Mouse (Mus musculus) intestine, postnatal 0 days (tissue): ENCODE results near the gene Mthfs. TPM values are rescaled to one million over a fixed set of nuclear protein-coding genes. Genes with fewer than 3 reads are reported as not detected.

Experiments used
- ATAC-seq: fragments of 200-750 bp; cut with Nextera tagmentation; 2 replicates; pipeline ENCODE4 v1.8.0; 2017; ENCODE audit warnings: mild to moderate bottlenecking, moderate TSS enrichment, moderate library complexity
- H3K27ac ChIP-seq: fragments of 300-500 bp; sonication (generic); 2 replicates; pipeline ENCODE4 v1.5.1; 2014; ENCODE audit warnings: mild to moderate bottlenecking, low read depth, low read length, moderate library complexity
- H3K27me3 ChIP-seq: fragments of 300-500 bp; sonication (generic); replicated peaks from 2 replicates; pipeline ENCODE4 v1.6.1; 2014; ENCODE audit warnings: low read length, mixed read lengths; ENCODE audit not compliant: control insufficient read depth, insufficient read depth
- H3K36me3 ChIP-seq: fragments of 300-500 bp; sonication (generic); 2 replicates; pipeline ENCODE4 v1.6.1; 2014; ENCODE audit warnings: mild to moderate bottlenecking, moderate library complexity; ENCODE audit not compliant: control insufficient read depth, insufficient read depth
- H3K4me1 ChIP-seq: fragments of 300-500 bp; sonication (generic); replicated peaks from 2 replicates; pipeline ENCODE4 v1.6.1; 2014; ENCODE audit warnings: antibody characterized with exemption, low read length, mixed read lengths; ENCODE audit not compliant: control insufficient read depth, insufficient read depth
- H3K4me2 ChIP-seq: fragments of 300-500 bp; sonication (generic); replicated peaks from 2 replicates; pipeline ENCODE4 v1.6.1; 2014; ENCODE audit warnings: low read depth, mild to moderate bottlenecking, moderate library complexity
- H3K4me3 ChIP-seq: fragments of 300-500 bp; sonication (generic); 2 replicates; pipeline ENCODE4 v1.5.1; 2014; ENCODE audit warnings: low read depth, low read length
- H3K9ac ChIP-seq: fragments of 300-500 bp; sonication (generic); 2 replicates; pipeline ENCODE4 v1.6.1; 2014; ENCODE audit warnings: mild to moderate bottlenecking, low read depth, low read length
- H3K9me3 ChIP-seq: fragments of 300-500 bp; sonication (generic); 2 replicates; pipeline ENCODE4 v1.6.1; 2016; ENCODE audit warnings: mixed run types; ENCODE audit not compliant: control insufficient read depth
- CTCF ChIP-seq: sonication (generic); IDR thresholded peaks from 2 replicates; pipeline ENCODE4 v1.5.1; 2016; ENCODE audit warnings: low read depth, mild to moderate bottlenecking, control low read depth, antibody characterized with exemption, moderate library complexity
- WGBS: fragments of 180-500 bp; shearing (Covaris S2); extraction: QIAGEN DNeasy Blood & Tissue Kit; methylation state at CpG from one replicate; pipeline ENCODE4 v1.1.7; 2014; 5-methylcytosine and 5-hydroxymethylcytosine counted together
- polyA plus RNA-seq: library from polyadenylated mRNA; unstranded; fragments of >200 nt; fragmentation: Nextera tagmentation; extraction: Ambion mirVana; gene quantifications from 2 replicates; pipeline ENCODE4 v1.2.1, GENCODE M21; 2015

Gene Mthfs
- polyA plus RNA-seq, 1 experiment from 2014 or later: 29.1 TPM

GRCm38 (mm10) chr9:89308357-89309194, 98.1 kb downstream of the Mthfs start:
- ATAC-seq: no peak
- Histone ChIP-seq H3K36me3 (no peaks in the 10 kb centered on the region), H3K9ac (no peak overlapping the region), H3K4me3 (no peak overlapping the region), H3K27ac (no peak overlapping the region), H3K9me3 (no peaks in the 10 kb centered on the region), H3K27me3 (no peaks in the 10 kb centered on the region), H3K4me1 (no peaks in the 10 kb centered on the region), H3K4me2 (no peak overlapping the region)
- no peak for TF ChIP-seq CTCF
- WGBS: 76% methylated on average over 7 of the region's 7 CpGs

- no peak overlapping the region for H3K4me3 ChIP-seq
- H3K4me1 ChIP-seq: no peaks in the 10 kb centered on the region
- H3K27me3 ChIP-seq: no peaks in the 10 kb centered on the region
- H3K27ac ChIP-seq: no peak overlapping the region
- TF ChIP-seq CTCF: no peak
- H3K36me3 ChIP-seq: no peaks in the 10 kb centered on the region
- ATAC-seq: no peak
- no peak overlapping the region for H3K9ac ChIP-seq
- 76% methylated on average over 2 of the region's 2 CpGs for WGBS
- H3K4me2 ChIP-seq: no peak overlapping the region
- no peaks in the 10 kb centered on the region for H3K9me3 ChIP-seq
Observed at GRCm38 (mm10) chr9:89309195-89309535, 98.7 kb downstream of the Mthfs start.

GRCm38 (mm10) chr9:89311649-89312048, 101.2 kb downstream of the Mthfs start:
- H3K4me3 ChIP-seq: no peak overlapping the region
- no peaks in the 10 kb centered on the region for H3K36me3 ChIP-seq
- 71% methylated on average over 2 of the region's 2 CpGs for WGBS
- H3K27ac ChIP-seq: no peak overlapping the region
- H3K4me2 ChIP-seq: no peak overlapping the region
- no peaks in the 10 kb centered on the region for H3K4me1 ChIP-seq
- ATAC-seq: no peak
- H3K9me3 ChIP-seq: no peaks in the 10 kb centered on the region
- H3K9ac ChIP-seq: no peak overlapping the region
- H3K27me3 ChIP-seq: no peaks in the 10 kb centered on the region
- TF ChIP-seq CTCF: no peak

GRCm38 (mm10) chr9:89373731-89374130, 163.3 kb downstream of the Mthfs start:
- Histone ChIP-seq H3K27me3 (no peaks in the 10 kb centered on the region), H3K36me3 (no peaks in the 10 kb centered on the region), H3K27ac (no peak overlapping the region), H3K9me3 (no peaks in the 10 kb centered on the region), H3K4me2 (no peak overlapping the region), H3K9ac (no peak overlapping the region), H3K4me1 (no peaks in the 10 kb centered on the region), H3K4me3 (no peak overlapping the region)
- WGBS: 72% methylated on average over 1 of the region's 1 CpGs
- no peak for ATAC-seq
- TF ChIP-seq CTCF: no peak

- Histone ChIP-seq H3K27ac (no peak overlapping the region), H3K4me1 (no peaks in the 10 kb centered on the region), H3K4me3 (no peak overlapping the region), H3K4me2 (no peak overlapping the region), H3K9ac (no peak overlapping the region), H3K9me3 (no peaks in the 10 kb centered on the region), H3K27me3 (no peaks in the 10 kb centered on the region), H3K36me3 (no peaks in the 10 kb centered on the region)
- no peak for TF ChIP-seq CTCF
- ATAC-seq: no peak
- WGBS: 79% methylated on average over 4 of the region's 4 CpGs
Observed at GRCm38 (mm10) chr9:89374650-89375049, 164.2 kb downstream of the Mthfs start.

GRCm38 (mm10) chr9:89403031-89403430, 192.6 kb downstream of the Mthfs start:
- Histone ChIP-seq H3K4me2 (no peak overlapping the region), H3K9ac (no peak overlapping the region), H3K36me3 (no peaks in the 10 kb centered on the region), H3K4me1 (no peaks in the 10 kb centered on the region), H3K27me3 (no peaks in the 10 kb centered on the region), H3K9me3 (no peaks in the 10 kb centered on the region), H3K4me3 (no peak overlapping the region), H3K27ac (no peak overlapping the region)
- no peak for ATAC-seq
- no peak for TF ChIP-seq CTCF
- WGBS: 81% methylated on average over 1 of the region's 1 CpGs

Other genes starting within 250 kb of the Mthfs start
- not detected in 2 replicates for gene Trim43b, start 117.8 kb upstream of the Mthfs start, polyA plus RNA-seq
- gene Bcl2a1b, start 11.5 kb upstream of the Mthfs start, polyA plus RNA-seq: 8.0 and 8.2 TPM in 2 replicates
- 0.69 and 2.1 TPM in 2 replicates for gene Gm29094, start 11.3 kb upstream of the Mthfs start, polyA plus RNA-seq